Mouse (Mus musculus) adipocyte (in vitro differentiated cells): Measurements from ENCODE around the gene Prss57.
"Not testable (repeated sequence)": the region's sequence is repeated elsewhere in the genome, so short reads cannot be mapped to it uniquely, and the experiment has no call there.

Source experiments
- DNase-seq: peaks from one replicate; pipeline ENCODE4 v3.0.0-alpha.2; 2016; ENCODE audit warnings: low spot score

Gene Prss57

DNA sequence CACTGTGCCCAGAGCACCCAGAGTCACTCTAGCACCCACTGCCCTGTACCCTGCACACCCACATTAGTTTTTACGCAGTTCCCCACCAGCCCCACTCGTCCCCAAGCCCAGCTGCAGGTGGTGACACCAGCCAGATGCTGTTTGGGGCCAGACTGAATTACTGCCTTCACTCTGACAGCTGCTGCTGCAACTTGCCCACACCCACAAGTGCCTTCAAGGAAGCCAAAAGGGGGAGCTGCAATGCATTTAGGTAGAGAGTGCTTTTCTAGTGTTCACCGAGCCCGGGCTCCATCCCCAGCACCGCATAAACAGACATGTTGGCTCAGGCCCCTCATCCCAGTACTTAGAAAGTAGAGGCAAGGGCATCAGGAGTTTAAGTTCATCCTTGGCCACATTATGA is 8.8 kb downstream of the Prss57 start:
- DNase-seq, result no peak

DNA sequence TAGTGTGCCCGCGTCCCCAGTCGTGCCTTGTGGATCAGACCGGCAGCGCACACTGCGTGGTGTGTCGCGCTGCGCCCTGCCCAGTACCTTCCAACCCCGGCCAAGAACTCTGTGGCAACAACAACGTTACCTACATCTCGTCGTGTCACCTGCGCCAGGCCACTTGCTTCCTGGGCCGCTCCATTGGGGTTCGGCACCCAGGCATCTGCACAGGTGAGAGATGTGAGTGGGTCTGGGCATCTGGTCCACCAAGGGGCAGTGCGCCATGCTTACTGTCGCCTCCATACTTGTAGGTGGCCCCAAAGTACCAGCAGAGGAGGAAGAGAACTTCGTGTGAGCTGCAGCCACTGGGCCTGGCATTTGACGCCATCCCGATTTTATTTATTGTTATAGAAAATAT is 9.6 kb downstream of the Prss57 start:
- no peak for DNase-seq

DNA sequence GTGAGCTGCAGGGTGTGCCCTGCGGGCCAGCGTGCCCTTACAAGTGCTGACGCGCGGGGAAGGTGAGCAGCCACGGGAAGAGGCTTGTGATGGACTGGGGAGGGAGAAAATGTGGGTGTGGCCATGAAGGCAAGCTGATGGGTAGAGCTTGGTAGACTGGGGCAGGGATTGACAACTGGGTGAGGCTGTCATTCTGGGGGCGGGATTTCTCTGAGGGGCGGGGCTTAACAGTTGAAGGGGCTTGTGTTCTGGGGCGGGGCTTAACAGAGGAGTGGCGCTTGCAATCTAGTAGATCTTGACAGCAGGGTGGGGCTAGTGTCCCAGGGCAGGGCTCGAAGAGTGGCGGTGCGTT is 10.1 kb downstream of the Prss57 start:
- DNase-seq, result no peak

DNA sequence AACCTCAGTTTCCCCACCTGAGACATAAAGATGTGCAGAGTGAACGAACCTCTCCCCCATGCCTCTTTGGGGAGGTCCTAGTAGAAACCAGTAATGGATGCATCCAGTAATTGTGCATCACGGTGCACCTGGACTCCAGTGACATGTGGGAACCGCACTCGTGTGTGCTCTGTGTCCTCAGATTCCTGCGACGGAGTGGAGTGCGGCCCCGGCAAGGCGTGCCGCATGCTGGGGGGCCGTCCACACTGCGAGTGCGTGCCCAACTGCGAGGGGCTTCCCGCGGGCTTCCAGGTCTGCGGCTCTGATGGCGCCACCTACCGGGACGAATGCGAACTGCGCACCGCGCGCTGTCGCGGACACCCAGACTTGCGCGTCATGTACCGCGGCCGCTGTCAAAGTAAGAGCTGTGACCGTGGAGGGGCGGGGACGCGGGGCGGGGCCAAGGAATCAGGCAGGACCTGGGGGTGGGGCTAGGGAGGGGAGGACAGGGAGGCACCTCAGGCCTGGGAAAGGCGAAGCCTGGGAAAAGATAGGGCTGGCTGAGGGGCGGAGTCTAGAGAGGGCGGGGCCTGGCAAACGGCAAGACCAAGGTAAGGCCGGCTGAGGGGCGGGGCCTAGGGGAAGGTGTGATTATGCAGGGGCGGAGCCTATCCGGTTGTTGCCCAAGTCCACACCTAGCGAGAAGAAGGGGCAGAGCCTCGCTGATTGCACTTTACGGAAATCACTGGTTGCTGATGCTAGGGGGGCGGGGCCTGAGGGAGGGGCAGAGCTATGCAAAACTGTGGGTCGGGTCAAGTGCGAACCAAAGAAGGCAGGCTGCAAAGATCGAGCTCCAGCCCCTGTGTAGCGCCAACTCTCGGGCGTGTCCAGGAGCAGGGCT is 10.7 kb downstream of the Prss57 start:
- no peak for DNase-seq

DNA sequence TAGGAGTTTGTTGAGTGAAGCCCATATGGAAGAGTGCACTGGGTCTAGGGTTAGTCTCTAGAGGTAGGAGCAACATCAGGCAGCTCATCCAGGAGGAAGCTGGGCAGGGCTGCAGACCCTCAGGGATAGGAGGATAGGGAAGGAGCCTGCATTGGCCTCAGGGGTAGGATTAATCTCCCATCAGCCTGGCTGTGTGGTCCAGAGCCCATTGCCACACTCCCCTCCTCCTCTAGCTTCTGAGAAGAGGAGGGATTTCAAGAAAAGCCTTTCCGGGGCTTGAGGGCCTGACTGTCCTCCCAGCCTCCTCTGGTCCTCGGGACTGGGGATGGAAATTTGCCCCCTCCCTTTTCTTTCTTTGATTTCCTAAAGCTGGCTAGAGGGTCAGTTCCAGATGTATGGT is 11.6 kb downstream of the Prss57 start:
- no peak for DNase-seq

DNA sequence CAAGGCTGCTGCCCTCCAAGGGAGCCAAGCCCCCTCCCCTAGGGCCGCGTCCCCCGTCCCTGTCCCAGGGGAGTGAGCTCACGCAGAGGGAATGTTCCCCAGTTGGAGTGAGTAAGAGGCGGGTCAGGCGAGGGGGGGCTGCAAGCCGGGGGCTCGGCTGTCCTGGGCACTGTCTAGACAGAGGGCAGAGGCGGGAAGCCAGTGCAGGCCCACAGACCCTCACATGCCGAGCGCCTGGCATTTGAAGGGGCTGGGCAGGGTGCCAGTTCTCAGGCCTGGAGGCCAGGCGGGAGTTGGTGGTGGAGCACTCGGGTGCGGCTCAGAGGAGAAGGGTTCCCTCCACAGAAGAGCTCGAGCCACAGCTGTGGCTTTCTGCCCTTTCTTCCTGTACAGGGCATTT is 12.8 kb downstream of the Prss57 start:
- no peak for DNase-seq

DNA sequence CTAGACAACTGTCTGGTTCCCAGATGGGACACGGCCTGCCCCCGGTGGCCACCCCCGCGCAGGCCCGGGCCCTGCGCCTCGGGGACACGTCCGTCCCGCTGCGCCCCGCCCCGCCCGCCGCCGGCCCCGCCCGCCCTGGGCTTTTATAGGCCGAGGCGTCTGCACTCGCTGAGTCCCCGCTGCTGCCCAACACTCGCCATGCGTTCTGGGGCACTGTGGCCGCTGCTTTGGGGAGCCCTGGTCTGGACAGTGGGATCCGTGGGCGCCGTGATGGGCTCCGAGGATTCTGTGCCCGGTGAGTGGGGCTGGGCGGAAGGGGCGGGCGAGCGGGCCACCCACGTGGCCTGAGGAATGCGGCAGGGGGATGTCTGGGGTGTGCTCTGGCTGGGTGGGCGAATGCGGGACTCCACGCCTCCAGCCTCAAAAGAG is 13.6 kb downstream of the Prss57 start, which contains the start of gene Fstl3:
Fstl3 (plus strand) TSS at position 170 of the 429 bp plus-strand sequence.
- no peak for DNase-seq

DNA sequence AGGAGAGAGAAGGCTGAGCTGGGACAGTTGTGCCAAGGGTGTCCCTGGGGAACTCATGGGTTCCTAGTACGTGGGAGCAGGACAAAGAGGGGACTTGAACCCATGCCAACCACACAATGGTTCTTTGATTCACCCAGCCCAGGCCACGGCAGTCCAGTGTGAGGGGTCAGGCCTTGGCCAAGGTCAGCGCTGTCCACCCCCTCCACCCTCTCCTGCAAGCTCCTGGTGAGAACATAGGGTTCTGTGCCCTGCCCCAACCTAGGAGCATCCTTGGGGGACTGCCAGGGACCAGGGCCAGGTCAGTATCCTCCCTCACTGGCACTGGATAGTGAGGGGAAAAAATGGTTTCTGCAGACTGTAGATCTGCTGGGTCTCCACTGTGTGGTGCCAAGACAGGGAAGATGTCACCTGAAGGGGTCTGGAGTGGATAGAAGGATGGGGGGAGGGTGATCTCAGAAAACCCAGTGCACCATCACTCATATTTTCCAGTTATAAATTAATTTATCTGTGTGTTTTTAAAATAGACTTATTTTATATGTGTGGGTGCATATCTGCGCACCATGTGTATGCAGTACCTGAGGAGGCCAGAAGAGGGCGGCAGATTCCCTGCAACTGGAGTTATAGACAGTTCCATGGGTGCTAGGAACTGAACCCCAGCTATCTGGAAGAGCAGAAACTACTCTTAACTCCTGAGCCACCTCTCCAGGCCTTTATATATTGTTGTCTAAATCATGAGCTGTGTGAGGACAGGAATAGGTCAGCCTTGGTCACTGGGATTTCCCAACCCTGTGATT is 16.1 kb downstream of the Prss57 start:
- no peak for DNase-seq

DNA sequence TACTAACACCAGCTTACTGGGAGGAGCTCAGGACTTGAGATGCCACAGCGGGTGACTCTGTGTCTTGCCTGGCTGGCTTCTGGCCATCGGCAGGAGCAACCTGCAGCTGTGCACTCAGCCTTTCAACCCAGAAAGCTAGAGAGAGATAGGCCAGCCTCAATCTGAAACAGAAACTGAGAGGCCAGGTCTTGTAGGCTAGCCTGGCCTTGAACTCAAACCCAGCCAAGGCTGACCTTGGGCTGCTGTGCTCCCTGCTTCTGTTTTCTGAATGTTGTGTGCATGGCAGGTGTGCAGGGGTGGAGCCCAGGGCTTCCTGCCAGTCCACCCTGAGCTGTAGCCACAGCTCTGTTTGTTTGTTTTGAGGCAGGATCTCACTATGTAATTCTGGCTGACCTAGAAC is 17.6 kb downstream of the Prss57 start:
- no peak for DNase-seq

DNA sequence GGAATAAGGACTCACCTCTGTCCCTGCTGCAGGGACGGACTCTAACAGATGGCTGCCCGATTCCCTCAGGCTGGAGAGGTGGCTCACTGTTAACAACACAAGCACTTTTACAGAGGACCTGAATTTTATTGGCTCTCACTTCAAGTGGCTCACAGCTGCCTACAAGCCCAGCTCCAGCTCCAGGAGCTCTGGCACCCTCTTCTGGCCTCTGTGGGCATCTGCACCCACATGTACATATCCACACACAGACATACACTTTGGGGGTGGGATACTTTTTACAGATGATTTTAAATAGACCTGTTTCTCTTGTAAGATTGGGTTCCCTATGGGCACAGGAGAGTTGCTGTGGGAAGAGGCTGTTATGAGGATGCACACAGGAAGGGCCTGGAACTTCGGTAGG is 18.4 kb downstream of the Prss57 start:
- no peak for DNase-seq

DNA sequence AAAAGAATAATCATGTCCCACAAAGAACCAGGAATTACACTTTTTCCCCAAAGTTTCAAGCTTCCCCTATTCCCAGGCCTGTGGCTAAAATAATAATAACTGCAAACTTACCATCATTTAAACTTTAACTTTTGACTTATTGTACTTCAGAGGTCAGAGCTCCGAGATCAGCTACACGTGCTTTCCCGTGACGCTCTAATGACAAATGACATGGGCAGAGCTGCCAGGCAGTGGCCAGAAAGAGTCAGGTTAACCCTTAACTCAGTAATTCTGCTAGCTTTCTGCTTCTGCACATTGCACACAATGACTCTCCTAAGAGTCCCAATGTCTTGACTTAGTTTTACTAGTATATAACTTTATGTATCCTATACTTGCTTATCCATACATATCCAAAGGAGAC is 21.4 kb downstream of the Prss57 start:
- DNase-seq, result no peak

DNA sequence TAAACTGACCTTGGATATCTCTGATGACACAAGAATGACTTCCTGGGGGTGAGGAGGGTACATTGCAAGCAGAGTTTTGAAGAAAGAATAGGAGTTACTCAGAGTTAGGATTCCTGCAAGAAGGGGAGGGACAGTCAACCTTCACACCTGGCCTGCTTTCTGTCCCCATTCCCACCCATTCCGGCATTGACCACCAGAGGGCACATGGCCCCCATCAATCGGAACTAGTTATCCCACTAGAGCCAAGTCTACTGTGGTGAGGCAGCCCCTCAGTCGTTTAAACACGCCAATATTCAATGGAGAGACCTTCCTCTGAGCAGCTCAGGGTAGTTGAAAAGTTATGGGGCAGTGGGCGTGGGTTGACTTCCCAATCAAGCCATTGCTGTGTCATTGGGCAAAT is 22.4 kb downstream of the Prss57 start:
- DNase-seq, result peak; percentile 63

DNA sequence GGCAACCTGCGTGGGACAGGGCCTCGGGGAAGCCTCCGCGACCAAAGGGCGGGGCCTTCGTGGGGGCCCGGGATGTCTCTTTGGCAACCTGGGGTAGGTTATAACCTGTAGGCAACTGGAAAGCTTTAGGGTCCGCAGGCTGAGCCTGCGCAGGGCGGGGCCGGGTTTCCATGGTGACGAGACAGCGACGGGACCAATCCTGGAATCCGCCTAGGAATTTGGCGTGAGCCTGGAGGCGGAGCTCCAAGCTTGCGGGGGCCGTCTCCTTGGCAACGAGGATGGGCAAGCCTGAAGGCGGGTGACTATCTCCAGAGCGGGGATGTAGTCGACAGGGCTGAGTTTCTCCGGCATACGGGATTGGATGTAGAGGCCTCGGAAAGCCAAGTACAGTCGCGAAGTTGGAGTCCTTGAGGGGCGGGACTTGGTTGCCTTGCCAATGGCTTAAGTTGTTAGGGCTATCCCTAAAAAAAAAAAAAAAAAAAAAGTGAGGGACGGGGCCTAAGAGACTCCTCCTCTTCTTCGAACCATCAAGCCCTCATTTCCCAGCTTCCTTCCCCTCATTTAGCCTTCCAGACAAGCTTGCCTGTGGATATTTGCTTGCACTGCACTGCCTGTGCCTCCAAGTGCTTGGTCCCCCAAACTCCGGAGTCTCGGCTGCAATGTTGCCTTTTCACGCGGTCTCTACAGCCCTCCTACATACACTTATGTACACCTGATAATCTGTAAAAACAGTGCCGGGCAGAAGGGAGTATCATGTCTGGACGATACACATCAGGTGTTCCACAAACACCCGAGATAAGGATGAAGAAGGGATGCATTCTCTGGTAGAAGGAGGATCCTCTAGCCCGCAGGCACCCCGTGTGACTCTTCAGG is 23.2 kb downstream of the Prss57 start:
- peak; percentile 84 for DNase-seq

DNA sequence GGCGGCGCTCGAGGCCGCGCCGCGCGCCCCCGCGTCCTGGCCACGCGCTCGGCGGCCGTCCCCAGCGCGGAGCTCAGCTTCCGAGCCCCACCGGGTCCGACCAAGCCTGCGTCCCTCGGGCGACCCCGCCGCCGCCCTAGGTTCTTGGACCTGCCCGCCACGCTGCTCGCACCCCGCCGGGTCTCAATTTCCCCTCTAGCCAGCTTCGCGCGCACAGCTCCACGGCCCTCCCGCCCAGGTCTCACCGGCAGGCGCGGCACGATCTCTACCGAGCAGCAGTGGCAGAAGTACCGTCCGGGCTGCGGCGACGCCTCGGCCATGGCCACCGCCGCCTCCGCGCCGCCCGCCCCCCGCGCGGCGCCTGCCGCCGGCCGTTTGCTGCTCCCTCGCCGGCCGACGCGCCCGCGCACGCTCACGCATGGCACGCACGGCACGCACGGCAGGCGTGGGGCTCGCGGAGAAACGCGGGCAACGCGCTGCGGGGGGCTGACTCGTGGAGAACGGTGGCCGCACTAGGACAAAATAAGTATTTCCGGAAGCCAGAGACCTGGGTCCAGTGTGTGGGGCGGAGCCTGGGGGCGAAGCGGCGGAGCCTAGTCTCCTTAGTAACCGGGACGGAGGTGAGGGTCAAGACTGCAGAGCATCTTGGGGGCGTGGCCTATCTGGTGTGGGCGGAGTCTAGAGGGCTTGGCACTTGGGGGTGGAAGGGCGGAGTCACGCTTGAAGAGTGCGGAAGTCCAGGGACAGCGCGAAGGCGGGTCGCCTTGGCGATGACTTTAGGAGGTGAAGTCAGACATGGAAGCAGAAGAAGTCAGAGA is 24.0 kb downstream of the Prss57 start, which contains the start of gene Rnf126:
Rnf126 (minus strand) TSS at position 445 of the 818 bp plus-strand sequence.
- DNase-seq, result peak; percentile 99

DNA sequence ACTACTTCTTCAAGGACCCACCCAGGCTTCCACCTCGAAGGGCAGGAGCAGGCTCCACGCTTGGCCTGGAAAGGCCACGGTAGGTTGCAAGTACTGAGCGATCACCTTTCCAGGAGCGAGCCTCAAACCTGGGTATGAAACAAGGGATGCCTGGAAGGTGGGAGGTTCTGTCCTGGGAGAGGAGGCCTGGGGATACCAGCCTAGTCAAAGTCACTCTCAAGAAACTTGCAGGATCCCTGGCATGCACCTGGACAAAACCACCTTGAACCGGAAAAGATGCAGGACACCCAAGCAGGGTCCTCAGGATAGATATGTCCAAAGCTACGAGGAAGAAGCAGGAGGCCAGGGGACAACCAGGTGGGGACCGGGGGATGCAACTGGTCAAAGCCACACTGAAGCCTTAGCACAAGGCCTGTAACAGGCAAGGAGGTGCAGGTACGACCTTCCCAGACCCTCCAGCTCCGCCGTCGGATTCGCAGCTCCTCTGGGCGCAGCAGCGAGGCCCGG is 24.7 kb downstream of the Prss57 start:
- DNase-seq, result no peak

DNA sequence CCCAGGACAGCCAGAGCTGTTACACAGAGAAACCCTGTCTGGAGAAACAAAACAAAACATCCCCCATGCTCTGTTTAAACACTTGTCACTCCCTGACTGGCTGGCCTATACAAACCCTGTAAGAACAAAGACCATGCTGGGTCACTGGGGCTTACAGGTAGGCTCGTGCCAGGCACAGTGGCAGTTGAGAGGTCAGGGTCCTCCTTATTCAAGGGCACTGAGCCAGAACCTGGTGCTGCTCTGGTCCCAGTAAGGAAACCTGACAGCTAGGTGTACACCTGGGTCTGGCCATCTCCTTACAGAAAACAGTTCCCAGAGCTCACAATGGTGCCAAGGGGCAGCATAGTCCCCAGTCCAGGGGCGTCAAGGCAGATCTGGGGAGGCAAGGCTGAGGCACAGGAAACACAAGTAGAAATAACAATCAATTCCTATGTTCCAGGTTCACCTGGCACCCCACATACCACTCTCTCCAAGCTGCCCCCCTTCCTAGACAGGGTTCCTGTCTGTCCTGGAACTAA is 25.5 kb downstream of the Prss57 start:
- no peak for DNase-seq

DNA sequence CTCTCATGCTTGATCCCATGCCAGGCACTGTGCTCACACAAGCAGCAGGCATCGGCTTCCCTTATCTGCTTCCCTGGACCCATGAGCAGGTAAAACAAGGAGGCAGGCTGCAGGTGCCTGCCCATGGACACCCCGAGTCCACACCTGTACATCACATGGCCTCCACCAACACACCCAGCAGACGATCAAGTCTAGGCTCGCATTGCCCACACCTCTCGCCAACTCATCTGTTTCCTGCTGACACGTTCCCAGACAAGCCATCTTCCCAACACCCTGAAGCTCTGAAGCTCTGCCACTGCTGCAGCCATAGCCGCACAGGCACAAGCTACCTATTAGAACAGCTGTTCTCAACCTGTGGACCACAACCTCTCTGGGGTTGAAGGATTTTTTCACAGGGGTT is 26.5 kb downstream of the Prss57 start:
- DNase-seq, result no peak

DNA sequence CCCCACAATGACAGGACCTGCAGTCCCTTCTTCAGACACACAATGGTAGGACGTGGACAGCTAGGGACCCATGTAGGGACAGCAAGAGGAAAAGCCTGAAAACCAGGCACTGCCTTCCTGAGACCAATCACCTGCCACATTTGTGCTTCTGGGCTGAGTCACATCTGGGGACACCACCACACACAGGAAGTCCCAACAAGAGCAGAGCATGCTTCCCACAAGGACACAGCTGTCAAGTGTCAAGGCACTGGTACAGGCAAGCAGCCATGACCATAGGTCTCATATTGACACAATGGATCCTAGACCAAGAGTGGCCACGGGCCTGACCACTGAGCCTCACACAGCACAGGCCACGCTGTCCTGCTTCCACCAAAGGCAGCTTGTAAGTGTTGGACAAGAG is 27.9 kb downstream of the Prss57 start:
- DNase-seq, result no peak

DNA sequence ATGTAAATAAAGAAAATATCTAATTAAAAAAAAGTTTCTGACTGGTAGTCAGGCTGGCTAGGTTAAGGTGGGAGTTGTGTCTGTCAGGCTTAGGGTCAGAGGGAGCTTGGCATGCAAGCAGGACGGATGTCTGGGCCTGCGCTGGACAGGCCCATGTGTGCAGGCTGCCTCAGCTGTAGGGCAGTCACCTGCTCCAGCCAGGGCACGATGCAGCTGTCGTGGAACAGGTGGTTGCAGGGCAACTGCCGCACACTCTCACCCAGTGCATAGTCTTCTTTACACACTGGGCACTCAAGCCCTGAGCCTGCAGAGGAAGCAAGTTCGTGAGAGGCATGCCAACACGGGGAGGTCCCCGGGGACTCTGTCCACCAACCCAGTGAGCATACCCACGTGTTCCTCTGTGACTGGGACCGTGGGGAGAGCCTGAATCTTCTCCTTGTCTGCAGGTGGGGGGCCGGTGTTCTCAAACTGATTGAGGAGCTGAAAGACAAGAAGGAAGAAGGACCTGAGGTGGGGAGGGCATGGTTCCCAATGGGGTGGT is 30.1 kb downstream of the Prss57 start:
- DNase-seq, result no peak

DNA sequence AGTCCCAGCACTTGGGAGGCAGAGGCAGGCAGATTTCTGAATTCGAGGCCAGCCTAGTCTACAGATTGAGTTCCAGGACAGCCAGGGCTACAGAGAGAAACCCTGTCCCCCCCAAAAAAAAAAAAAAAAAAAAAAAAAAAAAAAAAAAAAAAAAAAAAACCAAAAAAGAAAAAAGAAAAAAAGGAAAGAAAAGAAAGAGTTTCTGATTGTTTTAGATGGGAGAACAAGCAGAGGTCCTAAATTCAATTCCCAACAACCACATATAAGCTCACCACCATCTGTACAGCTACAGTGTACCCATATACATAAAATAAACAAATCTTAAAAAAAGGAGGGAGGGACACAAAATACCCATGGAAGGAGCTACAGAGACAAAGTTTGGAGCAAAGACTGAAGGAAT is 31.1 kb downstream of the Prss57 start:
- DNase-seq, result not testable (repeated sequence)

DNA sequence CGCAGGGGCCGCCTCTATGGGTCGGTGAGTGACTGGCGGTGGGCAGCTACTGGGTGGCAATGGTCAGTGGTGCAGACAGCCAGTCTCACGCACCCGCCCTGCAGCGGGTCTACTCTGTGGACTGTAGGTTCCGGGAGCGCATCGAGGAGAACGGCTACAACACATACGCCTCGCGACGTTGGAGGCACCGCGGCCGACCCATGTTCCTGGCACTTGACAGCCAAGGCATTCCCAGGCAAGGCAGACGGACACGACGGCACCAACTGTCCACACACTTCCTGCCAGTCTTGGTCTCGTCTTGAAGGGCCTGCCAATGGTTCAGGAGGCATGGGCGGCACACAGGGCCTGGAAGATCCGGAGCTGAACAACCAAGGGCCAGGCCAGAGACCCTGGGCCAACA is 34.1 kb downstream of the Prss57 start:
- DNase-seq, result no peak
